Mouse (Mus musculus) neural tube, embryonic 14.5 days (tissue): ENCODE results near the gene Maff. TPM values are rescaled to one million over a fixed set of nuclear protein-coding genes. Genes with fewer than 3 reads are reported as not detected.
A peak's percentile ranks its signal among the peaks of the same experiment; 100 is the strongest.

Source experiments
- ATAC-seq: fragments of 200-750 bp; cut with Nextera tagmentation; 2 replicates; pipeline ENCODE4 v1.8.0; 2017; ENCODE audit warnings: low read depth, mild to moderate bottlenecking, moderate TSS enrichment, moderate library complexity
- H3K27ac ChIP-seq: fragments of 300-500 bp; sonication (generic); 2 replicates; pipeline ENCODE4 v1.5.1; 2014; ENCODE audit warnings: low read depth, mild to moderate bottlenecking, control low read depth, low read length, moderate library complexity, mixed read lengths
- H3K27me3 ChIP-seq: fragments of 300-500 bp; sonication (generic); 2 replicates; pipeline ENCODE4 v1.6.1; 2014; ENCODE audit warnings: low read length; ENCODE audit not compliant: control insufficient read depth, insufficient read depth
- H3K36me3 ChIP-seq: fragments of 300-500 bp; sonication (generic); 2 replicates; pipeline ENCODE4 v1.6.1; 2014; ENCODE audit warnings: low read length, mixed read lengths; ENCODE audit not compliant: control insufficient read depth, insufficient read depth
- H3K4me1 ChIP-seq: fragments of 300-500 bp; sonication (generic); 2 replicates; pipeline ENCODE4 v1.6.1; 2014; ENCODE audit warnings: low read length; ENCODE audit not compliant: control insufficient read depth, insufficient read depth
- H3K4me2 ChIP-seq: fragments of 300-500 bp; sonication (generic); 2 replicates; pipeline ENCODE4 v1.6.1; 2014; ENCODE audit warnings: mild to moderate bottlenecking, low read depth, low read length, control low read depth
- H3K4me3 ChIP-seq: fragments of 300-500 bp; sonication (generic); 2 replicates; pipeline ENCODE4 v1.5.1; 2014; ENCODE audit warnings: low read depth, low read length, control low read depth, mixed read lengths
- H3K9ac ChIP-seq: fragments of 300-500 bp; sonication (generic); replicated peaks from 2 replicates; pipeline ENCODE4 v1.6.1; 2014; ENCODE audit warnings: low read depth, mild to moderate bottlenecking, control low read depth, low read length, mixed read lengths
- H3K9me3 ChIP-seq: fragments of 300-500 bp; sonication (generic); 2 replicates; pipeline ENCODE4 v1.6.1; 2016; ENCODE audit warnings: low read length; ENCODE audit not compliant: control insufficient read depth
- WGBS: fragments of 180-500 bp; shearing (Covaris S2); extraction: QIAGEN DNeasy Blood & Tissue Kit; methylation state at CpG from one replicate; pipeline ENCODE4 v1.1.7; 2014; 5-methylcytosine and 5-hydroxymethylcytosine counted together
- polyA plus RNA-seq: library from polyadenylated mRNA; unstranded; fragments of >200 nt; fragmentation: Nextera tagmentation; extraction: Ambion mirVana; gene quantifications from 2 replicates; pipeline ENCODE4 v1.2.1, GENCODE M21; 2014

Gene Maff
- polyA plus RNA-seq, 1 experiment from 2014 or later: 0.64 TPM

GRCm38 (mm10) chr15:79342641-79343337, 3.6 kb upstream of the Maff start:
- no peaks in the 10 kb centered on the region for H3K4me1 ChIP-seq
- H3K4me3 ChIP-seq: no peak overlapping the region
- H3K9me3 ChIP-seq: no peaks in the 10 kb centered on the region
- H3K36me3 ChIP-seq: no peaks in the 10 kb centered on the region
- ATAC-seq: no peak
- no peak overlapping the region for H3K4me2 ChIP-seq
- WGBS: 77% methylated on average over 6 of the region's 6 CpGs
- H3K27me3 ChIP-seq: no peaks in the 10 kb centered on the region
- H3K27ac ChIP-seq: no peak overlapping the region
- no peak overlapping the region for H3K9ac ChIP-seq

DNA sequence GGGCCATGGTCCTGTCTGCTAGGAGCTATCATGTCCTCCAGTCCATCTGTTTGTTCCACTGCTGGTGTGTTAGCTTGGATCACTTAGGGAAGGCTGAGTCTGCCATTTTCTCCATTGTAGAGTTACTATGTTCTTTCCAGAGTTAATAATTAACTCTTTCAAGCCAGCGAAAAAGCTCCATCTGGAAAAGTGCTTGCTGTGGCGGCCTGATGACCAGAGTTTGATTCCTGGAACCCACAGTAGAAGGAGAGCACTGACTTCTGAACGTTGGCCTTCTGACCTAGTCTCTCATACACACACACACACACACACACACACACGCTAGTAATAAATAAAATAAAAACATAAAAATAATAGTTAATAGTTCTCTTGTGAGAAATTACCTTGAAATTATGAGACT, 1.8 kb upstream of the Maff start:
- Histone ChIP-seq H3K36me3 (no peaks in the 10 kb centered on the region), H3K27ac (no peak overlapping the region), H3K9me3 (no peaks in the 10 kb centered on the region), H3K27me3 (no peaks in the 10 kb centered on the region), H3K4me1 (0 out of 2 replicates have a peak, but pooled peaks cover 5% of the 10 kb centered on the region), H3K9ac (no peak overlapping the region), H3K4me2 (no peak overlapping the region), H3K4me3 (no peak overlapping the region)
- ATAC-seq: no peak
- WGBS: 59% methylated on average over 4 of the region's 4 CpGs

DNA sequence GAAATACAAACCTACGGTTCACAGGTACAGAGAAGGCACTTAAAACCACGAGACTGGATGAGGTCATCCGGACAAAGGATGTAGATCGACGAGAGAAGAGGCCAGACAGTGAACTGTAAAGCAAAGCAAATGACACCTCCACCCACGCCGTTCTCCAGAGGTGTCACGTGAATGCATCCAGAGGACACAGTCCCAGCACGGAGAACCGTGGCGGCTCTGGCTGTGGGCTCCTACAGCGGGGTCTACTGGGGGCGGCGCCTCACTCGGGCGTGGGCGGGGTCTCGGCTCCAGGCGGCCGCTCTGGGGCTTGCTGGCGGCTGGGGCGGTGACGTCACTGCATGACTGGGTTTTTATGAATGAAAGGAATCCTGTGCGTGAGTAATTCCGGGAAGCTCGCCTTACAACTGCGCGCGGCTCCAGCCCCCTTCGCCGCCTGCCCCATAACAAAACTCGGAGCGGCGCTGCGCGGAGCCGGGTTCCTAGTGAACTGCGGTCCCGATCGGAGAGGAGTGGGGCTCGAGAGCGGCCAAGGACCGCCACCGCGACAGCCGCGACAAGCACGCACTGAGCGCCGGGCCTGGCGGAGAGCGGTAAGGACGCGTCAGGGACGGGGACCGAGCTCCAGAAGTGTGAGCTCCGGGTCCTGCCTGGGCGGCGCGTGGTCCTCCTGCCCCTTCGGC, 884 bp downstream of the Maff start:
- under 1% methylated on average over 61 of the region's 61 CpGs for WGBS
- H3K9me3 ChIP-seq: no peaks in the 10 kb centered on the region
- H3K36me3 ChIP-seq: no peaks in the 10 kb centered on the region
- peak overlapping the region; percentile 81 for H3K4me3 ChIP-seq
- peak overlapping the region; percentile 63 for H3K9ac ChIP-seq
- no peaks in the 10 kb centered on the region for H3K27me3 ChIP-seq
- 0 out of 2 replicates have a peak, but pooled peaks cover 5% of the 10 kb centered on the region for H3K4me1 ChIP-seq
- ATAC-seq: peak; percentile 87
- H3K4me2 ChIP-seq: peak overlapping the region; percentile 96
- H3K27ac ChIP-seq: peak overlapping the region; percentile 61

DNA sequence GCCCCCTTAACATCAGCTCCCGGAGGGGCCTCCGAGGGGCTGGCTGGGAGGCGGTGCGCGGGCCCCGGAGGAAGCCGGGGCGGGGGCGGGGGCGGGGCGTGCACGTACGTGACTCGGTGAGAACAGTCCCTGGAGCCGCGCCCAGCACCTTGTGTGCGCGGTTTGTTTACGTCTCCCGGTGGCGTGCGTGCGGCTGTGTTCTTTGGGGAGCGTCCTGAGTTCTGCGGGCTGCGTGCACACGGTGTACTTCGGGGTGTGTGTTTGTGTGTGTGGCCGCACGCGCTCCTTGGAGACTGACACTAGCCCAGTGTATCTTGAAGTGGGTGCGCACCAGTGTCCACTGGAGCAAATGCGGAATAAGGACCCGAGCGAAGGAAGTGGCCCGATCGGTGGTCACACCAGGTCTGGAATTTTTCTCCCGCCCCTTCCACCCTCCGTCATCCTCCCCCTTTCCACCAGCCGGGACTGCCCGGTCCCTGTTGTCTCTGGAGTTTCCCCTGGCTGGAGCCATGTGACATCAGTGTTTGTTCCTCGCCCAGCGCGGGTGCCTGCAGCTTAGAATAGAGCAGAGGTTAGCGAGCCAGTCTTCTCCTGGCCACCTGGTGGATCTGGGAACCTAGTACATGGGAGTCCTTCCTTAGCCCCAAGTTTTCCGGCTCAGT, 1.6 kb downstream of the Maff start:
- H3K36me3 ChIP-seq: no peaks in the 10 kb centered on the region
- ATAC-seq: peak; percentile 57
- H3K4me1 ChIP-seq: 0 out of 2 replicates have a peak, but pooled peaks cover 5% of the 10 kb centered on the region
- peak overlapping the region; percentile 63 for H3K9ac ChIP-seq
- WGBS: under 1% methylated on average over 46 of the region's 46 CpGs
- H3K27ac ChIP-seq: peak overlapping the region; percentile 61
- no peaks in the 10 kb centered on the region for H3K27me3 ChIP-seq
- peak overlapping the region; percentile 81 for H3K4me3 ChIP-seq
- peak overlapping the region; percentile 96 for H3K4me2 ChIP-seq
- H3K9me3 ChIP-seq: no peaks in the 10 kb centered on the region

- H3K4me3 ChIP-seq: peak overlapping the region; percentile 81; the same call in 1 of the 2 replicates
- peak overlapping the region; percentile 63; the same call in 1 of the 2 replicates for H3K9ac ChIP-seq
- H3K4me2 ChIP-seq: peak overlapping the region; percentile 96
- H3K4me1 ChIP-seq: 0 out of 2 replicates have a peak, but pooled peaks cover 5% of the 10 kb centered on the region
- no peak for ATAC-seq
- no peaks in the 10 kb centered on the region for H3K36me3 ChIP-seq
- no peak overlapping the region for H3K27ac ChIP-seq
- WGBS: 77% methylated on average over 8 of the region's 8 CpGs
- H3K27me3 ChIP-seq: no peaks in the 10 kb centered on the region
- H3K9me3 ChIP-seq: no peaks in the 10 kb centered on the region
Observed at GRCm38 (mm10) chr15:79348651-79349050, 2.2 kb downstream of the Maff start.

- ATAC-seq: no peak
- Histone ChIP-seq H3K4me3 (no peak overlapping the region), H3K36me3 (no peaks in the 10 kb centered on the region), H3K27ac (no peak overlapping the region), H3K9ac (no peak overlapping the region), H3K27me3 (no peaks in the 10 kb centered on the region; the same call in 1 of the 2 replicates), H3K9me3 (no peaks in the 10 kb centered on the region), H3K4me1 (0 out of 2 replicates have a peak, but pooled peaks cover 5% of the 10 kb centered on the region), H3K4me2 (no peak overlapping the region)
- 93% methylated on average over 4 of the region's 4 CpGs for WGBS
Observed at GRCm38 (mm10) chr15:79350866-79351265, 4.4 kb downstream of the Maff start.

DNA sequence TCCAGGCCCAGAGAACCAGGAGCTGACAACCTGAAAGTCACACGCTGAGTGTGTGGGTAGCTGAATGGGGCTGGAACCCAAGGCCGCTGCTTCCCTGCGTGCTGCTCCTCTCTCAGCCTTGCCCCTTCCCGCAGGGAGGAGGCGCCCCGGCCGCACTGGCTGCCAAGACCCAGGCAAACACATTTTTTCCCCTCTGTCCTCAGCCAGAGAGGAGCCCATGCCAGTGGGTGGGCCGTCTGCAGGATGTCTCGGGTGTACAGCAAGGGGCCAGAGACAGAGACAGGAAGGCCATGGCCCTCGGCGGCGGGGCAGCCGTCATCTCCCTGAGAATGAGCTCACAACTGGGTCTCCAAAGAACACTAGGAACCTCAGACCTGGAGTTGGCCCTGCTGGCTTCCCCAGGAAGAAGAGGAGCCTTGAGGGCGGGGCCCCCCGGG, 4.9 kb downstream of the Maff start:
- ATAC-seq: no peak
- 47% methylated on average over 15 of the region's 15 CpGs for WGBS
- 0 out of 2 replicates have a peak, but pooled peaks cover 5% of the 10 kb centered on the region for H3K4me1 ChIP-seq
- no peaks in the 10 kb centered on the region for H3K36me3 ChIP-seq
- no peak overlapping the region for H3K9ac ChIP-seq
- H3K4me3 ChIP-seq: no peak overlapping the region
- H3K9me3 ChIP-seq: no peaks in the 10 kb centered on the region
- H3K27ac ChIP-seq: no peak overlapping the region
- H3K27me3 ChIP-seq: peaks cover 3% of the 10 kb centered on the region; the same call in 1 of the 2 replicates
- no peak overlapping the region for H3K4me2 ChIP-seq

GRCm38 (mm10) chr15:79352479-79352878, 6.1 kb downstream of the Maff start:
- Histone ChIP-seq H3K36me3 (no peaks in the 10 kb centered on the region), H3K4me3 (no peak overlapping the region), H3K27ac (no peak overlapping the region), H3K4me1 (peaks cover 12% of the 10 kb centered on the region), H3K27me3 (peaks cover 3% of the 10 kb centered on the region; the same call in 1 of the 2 replicates), H3K9me3 (no peaks in the 10 kb centered on the region), H3K4me2 (no peak overlapping the region), H3K9ac (no peak overlapping the region)
- no peak for ATAC-seq
- WGBS: 88% methylated on average over 6 of the region's 6 CpGs
